Mouse (Mus musculus): ENCODE measurements around the gene Zbtb16. TPM values are rescaled to one million over a fixed set of nuclear protein-coding genes. Genes with fewer than 3 reads are reported as not detected.

Gene Zbtb16
- polyA plus RNA-seq, 1 experiment from 2014 or later: 0.57 TPM

DNA sequence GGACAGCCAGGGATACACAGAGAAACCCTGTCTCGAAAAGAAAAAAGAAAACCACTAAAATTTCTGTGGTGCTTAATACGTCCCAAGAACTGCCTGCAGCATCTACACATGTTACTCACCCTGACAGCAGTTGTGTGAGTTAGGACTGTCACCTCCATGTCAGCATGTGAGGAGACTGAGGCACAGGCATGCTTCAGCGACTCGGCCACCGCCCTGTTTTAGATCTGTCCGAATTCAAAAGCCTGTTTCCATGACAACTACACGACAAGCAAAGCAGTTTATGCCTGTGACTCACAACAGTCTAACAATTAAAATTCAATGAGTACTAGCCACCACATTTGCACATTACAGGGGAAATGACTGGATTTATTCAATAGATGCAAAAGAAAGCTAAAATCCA, 228.6 kb downstream of the Zbtb16 start:
- WGBS (ENCODE audit: insufficient replicate concordance): 79% methylated on average over 7 of the region's 7 CpGs
- H3K27ac ChIP-seq (ENCODE audit: low read depth, low read length): no peak overlapping the region
- no peak overlapping the region for H3K4me2 ChIP-seq
- H3K9me3 ChIP-seq (replicated peaks; ENCODE audit: control insufficient read depth, low read length): no peaks in the 10 kb centered on the region
- no peak overlapping the region for H3K9ac ChIP-seq (ENCODE audit: low read depth, low read length)
- no peaks in the 10 kb centered on the region for H3K36me3 ChIP-seq (ENCODE audit: control insufficient read depth, insufficient read depth, low read length)
- H3K4me3 ChIP-seq (ENCODE audit: low read depth, low read length): no peak overlapping the region
- H3K4me1 ChIP-seq (ENCODE audit: control insufficient read depth, insufficient read depth, low read length): no peaks in the 10 kb centered on the region
- ATAC-seq (replicated peaks; ENCODE audit: insufficient number of reproducible peaks, low FRiP score, low TSS enrichment): no peak
- H3K27me3 ChIP-seq (ENCODE audit: control insufficient read depth, insufficient read depth, low read length): no peaks in the 10 kb centered on the region

DNA sequence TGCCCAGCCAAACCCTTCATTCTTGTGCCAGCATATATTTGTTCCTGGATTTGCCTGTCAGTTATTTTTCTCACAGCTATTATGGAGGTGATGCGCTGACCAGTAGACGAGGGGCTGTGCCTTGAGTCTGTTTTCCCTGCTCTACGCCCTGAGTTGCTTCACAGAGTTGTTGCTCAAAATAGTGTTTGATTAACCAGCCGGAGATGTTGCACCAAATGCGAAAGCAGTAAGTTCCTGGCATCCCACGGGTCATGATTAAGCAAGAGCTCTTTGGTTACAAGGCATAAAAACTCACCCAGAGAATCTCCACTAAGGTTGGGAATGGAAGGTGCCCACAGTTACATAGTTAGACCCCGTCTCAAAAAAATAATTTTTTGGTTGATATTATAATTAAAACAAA, 229.9 kb downstream of the Zbtb16 start:
- WGBS (ENCODE audit: insufficient replicate concordance): 83% methylated on average over 7 of the region's 7 CpGs
- no peak for ATAC-seq (replicated peaks; ENCODE audit: insufficient number of reproducible peaks, low FRiP score, low TSS enrichment)
- H3K4me2 ChIP-seq: no peak overlapping the region

DNA sequence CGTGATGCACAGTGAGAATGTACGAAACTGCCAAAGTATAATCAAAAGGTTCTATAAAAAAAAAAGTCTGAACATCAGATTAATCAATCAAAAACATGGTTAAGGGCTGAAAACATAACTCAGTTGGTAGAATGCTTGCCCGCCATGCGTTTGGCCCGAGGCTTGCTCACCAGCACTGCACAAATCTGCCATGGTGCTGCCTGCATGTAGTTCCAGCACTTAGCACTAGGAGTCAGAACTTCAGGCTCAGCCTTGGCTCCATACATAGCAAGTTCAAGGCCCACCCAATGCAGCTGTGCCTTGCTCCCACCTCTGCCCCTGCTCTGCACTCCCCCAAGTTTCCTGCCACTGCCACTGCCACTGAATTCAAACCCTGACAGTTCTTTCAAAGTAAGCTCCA, 230.3 kb downstream of the Zbtb16 start:
- H3K27ac ChIP-seq (ENCODE audit: low read depth, low read length): no peak overlapping the region

More for the DNA sequence above, 229.9 kb downstream of the Zbtb16 start:
- no peak overlapping the region for H3K9ac ChIP-seq (ENCODE audit: low read depth, low read length)
- H3K9me3 ChIP-seq (replicated peaks; ENCODE audit: control insufficient read depth, low read length): no peaks in the 10 kb centered on the region
- H3K4me3 ChIP-seq (ENCODE audit: low read depth, low read length): no peak overlapping the region
- no peaks in the 10 kb centered on the region for H3K4me1 ChIP-seq (ENCODE audit: control insufficient read depth, insufficient read depth, low read length)
- H3K27ac ChIP-seq (ENCODE audit: low read depth, low read length): no peak overlapping the region
- no peaks in the 10 kb centered on the region for H3K27me3 ChIP-seq (ENCODE audit: control insufficient read depth, insufficient read depth, low read length)
- no peaks in the 10 kb centered on the region for H3K36me3 ChIP-seq (ENCODE audit: control insufficient read depth, insufficient read depth, low read length)

DNA sequence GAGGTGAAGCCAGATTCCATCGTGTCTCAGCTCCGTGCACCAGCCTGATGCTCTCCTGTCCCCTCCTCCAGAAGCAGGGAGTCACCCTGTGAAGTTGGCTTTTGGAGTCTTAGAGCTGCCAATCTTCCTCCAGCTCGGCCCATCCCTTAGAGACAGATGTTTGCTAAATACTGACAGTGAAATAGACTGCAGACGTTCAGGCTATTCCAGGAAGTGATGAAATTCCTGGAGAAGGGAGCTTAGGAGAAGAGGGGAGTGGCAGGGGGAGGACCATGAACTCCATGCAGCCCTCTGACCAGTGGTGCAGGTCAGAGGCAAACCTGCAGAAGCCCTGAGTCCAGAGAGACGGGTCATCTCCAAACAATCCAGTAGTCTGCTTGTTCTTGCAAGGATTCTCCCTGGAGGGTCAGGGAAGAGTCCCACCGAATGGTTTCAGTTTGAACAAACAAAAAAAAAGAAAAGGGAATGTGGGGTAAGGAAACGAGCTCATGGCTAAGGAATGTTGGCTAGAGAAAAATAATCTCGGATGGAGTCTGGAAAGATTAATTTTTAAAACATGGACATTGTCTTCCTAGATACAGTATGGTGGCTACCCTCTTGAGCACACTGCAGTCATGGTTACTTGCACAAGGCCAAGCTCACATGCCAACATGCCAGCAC, 231.0 kb downstream of the Zbtb16 start, which contains the start of gene Nnmt:
Gene Nnmt, minus strand, starts transcription at position 215 of the 660 bp plus-strand sequence.
- WGBS (ENCODE audit: insufficient replicate concordance): 33% methylated on average over 8 of the region's 8 CpGs
- Histone ChIP-seq H3K36me3 (ENCODE audit: control insufficient read depth, insufficient read depth, low read length) (no peaks in the 10 kb centered on the region), H3K4me3 (ENCODE audit: low read depth, low read length) (no peak within 1 kb of the TSS), H3K27me3 (ENCODE audit: control insufficient read depth, insufficient read depth, low read length) (no peaks in the 10 kb centered on the region), H3K9ac (ENCODE audit: low read depth, low read length) (no peak within 1 kb of the TSS), H3K27ac (ENCODE audit: low read depth, low read length) (no peak within 1 kb of the TSS), H3K4me1 (ENCODE audit: control insufficient read depth, insufficient read depth, low read length) (no peaks in the 10 kb centered on the region), H3K4me2 (no peak within 1 kb of the TSS), H3K9me3 (replicated peaks; ENCODE audit: control insufficient read depth, low read length) (no peaks in the 10 kb centered on the region)
- ATAC-seq (replicated peaks; ENCODE audit: insufficient number of reproducible peaks, low FRiP score, low TSS enrichment): no peak

More for the DNA sequence above, 230.3 kb downstream of the Zbtb16 start:
- WGBS (ENCODE audit: insufficient replicate concordance): 79% methylated on average over 5 of the region's 5 CpGs
- Histone ChIP-seq H3K36me3 (ENCODE audit: control insufficient read depth, insufficient read depth, low read length) (no peaks in the 10 kb centered on the region), H3K9me3 (replicated peaks; ENCODE audit: control insufficient read depth, low read length) (no peaks in the 10 kb centered on the region), H3K4me2 (no peak overlapping the region), H3K9ac (ENCODE audit: low read depth, low read length) (no peak overlapping the region), H3K4me3 (ENCODE audit: low read depth, low read length) (no peak overlapping the region), H3K27me3 (ENCODE audit: control insufficient read depth, insufficient read depth, low read length) (no peaks in the 10 kb centered on the region), H3K4me1 (ENCODE audit: control insufficient read depth, insufficient read depth, low read length) (no peaks in the 10 kb centered on the region)
- no peak for ATAC-seq (replicated peaks; ENCODE audit: insufficient number of reproducible peaks, low FRiP score, low TSS enrichment)

Other genes with a start within 250 kb of the Zbtb16 start
- gene Nnmt, start 231.1 kb downstream of the Zbtb16 start, polyA plus RNA-seq (2014; fragmentation: Nextera tagmentation; extraction: Ambion mirVana): 3.4 and 4.2 TPM in 2 replicates
- 0.14 and 0.25 TPM in 2 replicates for gene Htr3a, start 74.9 kb upstream of the Zbtb16 start, polyA plus RNA-seq (2014; fragmentation: Nextera tagmentation; extraction: Ambion mirVana)
- gene Htr3b, start 128.8 kb upstream of the Zbtb16 start, polyA plus RNA-seq (2014; fragmentation: Nextera tagmentation; extraction: Ambion mirVana): not detected in 2 replicates
- gene Usp28, start 149.2 kb upstream of the Zbtb16 start, polyA plus RNA-seq (2014; fragmentation: Nextera tagmentation; extraction: Ambion mirVana): 106 and 119 TPM in 2 replicates
- gene Zw10, start 219.4 kb upstream of the Zbtb16 start, polyA plus RNA-seq (2014; fragmentation: Nextera tagmentation; extraction: Ambion mirVana): 30.4 and 33.1 TPM in 2 replicates
- gene Tmprss5, start 245.0 kb upstream of the Zbtb16 start, polyA plus RNA-seq (2014; fragmentation: Nextera tagmentation; extraction: Ambion mirVana): 0.07 TPM in 1 of 2 replicates, not detected in the other

Measured in heart, embryonic 11.5 days (tissue).